Mouse (Mus musculus): ENCODE data around the gene Wbp2nl.

GRCm38 (mm10) chr15:82348999-82349341 is 50.2 kb downstream of the Wbp2nl start:
- TF ChIP-seq CTCF (IDR thresholded peaks at IDR 0.05; ENCODE audit: low read depth, low read length) (no peak), POLR2A (IDR thresholded peaks at IDR 0.05; ENCODE audit: borderline replicate concordance, low read depth, low read length) (no peak)
